Mouse (Mus musculus) retina, postnatal 7 days (tissue): ENCODE results near the gene Rsph10b.
A peak's percentile ranks its signal among the peaks of the same experiment; 100 is the strongest.

Source experiments
- DNase-seq: peaks from one replicate; pipeline ENCODE4 v3.0.0-alpha.2; 2012; ENCODE audit warnings: low read depth, low spot score

Rsph10b gene

GRCm38 (mm10) chr5:143933875-143934274, 1.0 kb downstream of the Rsph10b start:
- no peak for DNase-seq

DNA sequence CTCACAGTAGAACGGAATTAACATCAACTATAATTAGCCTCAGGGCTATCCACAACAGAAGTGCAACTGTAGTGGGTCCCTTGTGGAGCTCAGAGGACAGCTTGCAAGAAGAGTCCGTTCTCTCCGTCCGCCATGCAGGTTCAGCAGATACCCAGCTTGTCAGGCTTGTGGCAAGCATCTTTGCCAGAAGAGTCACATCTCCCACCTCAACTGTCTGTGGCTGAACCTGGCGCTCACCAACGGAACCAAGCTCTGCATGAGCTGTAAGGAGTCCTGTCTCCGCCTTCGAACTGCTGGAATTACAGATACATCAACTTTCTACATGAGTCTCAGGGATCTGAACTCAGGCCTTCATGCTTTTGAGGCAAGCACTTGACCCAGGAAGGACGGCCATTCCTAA, 3.3 kb downstream of the Rsph10b start:
- no peak for DNase-seq

DNA sequence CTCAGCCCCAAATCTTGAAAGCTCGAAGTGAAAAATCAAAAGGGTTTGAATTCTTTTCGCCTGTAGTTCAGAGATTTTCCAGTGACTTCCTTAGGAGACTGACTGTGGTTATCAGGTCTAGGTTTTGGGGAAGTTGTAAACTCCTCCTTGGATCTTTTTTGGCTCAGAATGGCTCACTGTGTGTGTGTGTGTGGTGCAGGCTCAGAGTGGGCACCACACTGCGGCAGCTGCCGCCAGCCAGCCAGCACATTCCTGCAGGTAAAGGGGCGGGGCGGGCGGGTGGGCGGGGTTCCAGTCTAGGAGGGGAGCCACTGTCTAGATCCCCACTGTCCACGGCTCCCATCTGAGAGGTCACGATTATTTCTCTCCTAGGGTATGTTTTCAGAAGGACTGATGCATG, 8.8 kb downstream of the Rsph10b start:
- DNase-seq = no peak

DNA sequence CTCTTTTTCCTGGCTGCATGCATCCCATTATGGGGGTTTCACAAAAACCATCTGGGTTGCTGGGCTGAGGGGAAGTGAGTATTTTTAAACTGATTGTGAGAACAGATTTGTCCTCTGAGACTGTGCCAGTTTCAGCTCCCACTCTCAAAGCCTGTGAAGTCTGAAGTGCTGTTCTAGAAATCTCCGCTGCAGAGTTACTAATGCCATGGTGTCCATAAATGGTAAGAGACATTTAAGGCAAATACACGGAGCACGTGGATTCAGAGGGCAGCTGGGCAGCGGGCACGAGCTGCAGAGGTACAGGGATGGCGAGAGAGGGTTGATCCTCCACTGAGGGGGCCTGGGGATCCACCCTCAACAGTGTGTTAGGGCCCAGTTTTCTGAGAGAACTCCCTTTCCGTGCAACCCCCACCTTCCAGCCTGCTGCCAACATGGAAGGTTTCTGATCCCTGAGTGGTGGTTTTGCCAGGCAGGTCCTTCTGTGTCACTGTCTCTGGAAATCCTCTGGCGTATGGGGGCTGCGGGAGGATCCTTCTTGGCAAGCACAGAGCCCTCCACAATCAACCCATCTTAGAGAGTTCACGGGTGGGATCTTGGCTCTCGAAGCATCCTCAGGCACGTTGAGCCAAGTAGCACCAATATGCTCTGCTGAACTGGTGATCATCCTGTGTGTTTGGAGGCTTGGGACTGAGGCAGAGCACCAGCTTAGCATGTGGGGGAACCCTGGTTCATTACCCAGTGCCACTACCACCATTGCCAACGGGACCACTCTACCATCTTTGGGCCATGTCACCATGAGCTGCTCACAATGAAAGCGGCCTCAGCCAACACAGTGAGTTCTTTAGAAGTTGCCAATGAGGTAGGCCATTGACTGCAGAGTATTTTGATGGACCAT, 10.6 kb downstream of the Rsph10b start:
- DNase-seq = no peak

DNA sequence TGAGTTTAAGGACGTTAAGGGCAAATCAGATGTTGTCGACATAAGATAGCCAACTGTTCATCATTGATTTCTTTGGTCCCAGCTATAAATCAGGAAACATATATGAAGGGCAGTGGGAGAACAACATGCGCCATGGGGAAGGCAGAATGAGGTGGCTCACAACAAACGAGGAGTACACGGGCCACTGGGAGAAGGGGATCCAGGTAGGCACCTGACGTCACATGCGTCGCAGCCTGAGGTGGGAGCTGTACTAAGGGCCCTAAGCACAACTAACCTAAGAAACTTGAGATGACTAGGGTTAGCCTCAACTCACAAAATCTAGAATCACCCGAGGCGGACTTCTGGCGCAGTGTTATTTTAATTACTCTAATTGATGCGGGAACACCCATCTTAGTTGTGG, 15.5 kb downstream of the Rsph10b start:
- no peak for DNase-seq

GRCm38 (mm10) chr5:143950016-143950415, 17.2 kb downstream of the Rsph10b start:
- no peak for DNase-seq

GRCm38 (mm10) chr5:143957101-143957500, 24.3 kb downstream of the Rsph10b start:
- DNase-seq = no peak

DNA sequence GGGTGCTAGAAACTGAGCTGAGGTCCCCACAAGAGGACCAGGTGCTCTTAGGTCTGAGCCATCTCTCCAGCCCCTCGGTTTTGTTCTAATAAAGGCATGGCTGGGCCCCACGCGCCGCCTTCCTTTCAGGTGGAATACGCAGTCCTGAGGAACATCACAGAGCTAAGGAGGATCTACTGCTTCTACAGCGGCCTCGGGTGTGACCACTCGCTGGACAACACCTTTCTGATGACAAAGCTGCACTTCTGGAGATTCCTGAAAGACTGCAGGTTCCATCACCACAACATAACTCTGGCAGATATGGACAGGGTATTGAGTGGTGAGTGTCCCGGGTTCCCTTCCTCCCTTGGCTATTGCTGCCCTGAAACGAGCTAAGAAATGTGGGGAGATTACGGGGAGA, 26.7 kb downstream of the Rsph10b start:
- DNase-seq = no peak

GRCm38 (mm10) chr5:143961176-143961575, 28.3 kb downstream of the Rsph10b start:
- no peak for DNase-seq

DNA sequence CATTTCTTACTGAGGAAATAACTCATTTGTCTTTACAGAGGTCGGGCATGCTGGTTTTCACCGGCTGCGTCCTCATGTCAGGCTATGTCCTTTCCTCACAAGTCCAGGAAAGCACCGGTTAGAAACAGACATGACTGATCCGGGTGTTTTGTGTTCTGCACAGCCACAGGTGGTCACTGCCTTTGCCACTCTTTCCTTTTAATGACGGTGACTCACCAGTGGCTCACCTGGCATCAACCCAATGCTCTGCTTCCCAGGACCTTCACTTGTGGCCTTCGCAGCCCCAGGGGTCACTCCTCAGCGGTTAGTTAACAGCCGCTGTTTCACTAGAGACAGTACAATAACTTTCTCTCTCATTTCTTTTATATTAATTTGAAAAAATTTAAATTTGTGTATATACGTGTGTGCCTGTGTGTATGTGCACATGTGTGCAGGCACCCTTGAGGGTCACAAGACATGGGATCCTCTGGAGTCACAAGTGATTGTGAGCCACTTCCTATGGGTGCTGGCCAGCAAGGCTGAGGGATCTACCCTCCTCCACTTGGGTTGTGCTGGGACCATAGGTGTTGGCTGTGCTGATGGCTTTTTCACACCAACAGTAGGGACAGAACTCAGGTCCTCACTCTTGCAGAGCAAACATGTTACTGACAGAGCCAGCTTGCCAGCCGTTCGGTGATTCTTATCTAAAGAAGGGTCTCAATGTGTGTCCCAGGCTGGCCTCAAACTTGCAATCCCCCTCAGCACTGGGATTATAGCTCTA, 32.9 kb downstream of the Rsph10b start:
- no peak for DNase-seq

DNA sequence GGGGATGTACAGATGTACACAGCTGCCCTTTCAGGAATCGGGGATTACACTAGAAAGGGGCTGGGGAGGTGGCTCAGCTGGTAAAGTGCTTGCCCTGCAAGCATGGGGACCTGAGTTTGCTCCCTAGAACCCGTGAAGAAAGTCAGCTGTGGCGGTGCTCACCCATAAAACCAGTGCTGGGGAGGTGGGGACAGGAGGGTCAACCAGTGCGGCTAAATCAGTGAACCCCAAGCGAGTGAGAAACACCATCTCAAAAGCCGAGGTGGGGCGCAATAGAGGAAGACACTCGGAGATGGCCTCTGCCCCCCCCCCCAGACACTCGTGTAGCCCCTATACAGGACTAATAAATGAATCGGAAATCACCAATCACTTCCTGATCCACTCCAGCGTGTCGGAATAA, 33.8 kb downstream of the Rsph10b start:
- DNase-seq = no peak

DNA sequence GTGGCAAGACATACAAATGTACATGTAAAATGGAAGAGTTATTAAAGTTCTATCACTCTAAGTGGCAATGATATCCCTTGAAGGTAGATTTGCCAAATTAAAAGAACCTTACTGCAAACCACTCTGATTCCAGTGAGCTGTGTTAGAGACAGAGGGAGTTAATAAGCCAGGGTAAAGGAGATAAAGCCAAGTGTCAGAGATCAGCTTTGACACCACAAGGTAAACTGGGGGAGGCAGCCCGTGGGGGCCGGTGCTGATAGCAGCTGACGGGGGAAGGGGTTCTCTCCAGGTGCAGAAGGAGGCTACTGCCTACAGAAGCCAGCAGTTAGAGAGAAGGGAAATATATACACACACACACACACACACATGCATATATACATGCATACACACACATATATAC, 39.8 kb downstream of the Rsph10b start:
- no peak for DNase-seq

- DNase-seq = peak; percentile 53
These were observed 42.2 kb downstream of the Rsph10b start for GRCm38 (mm10) chr5:143974931-143975630.

- DNase-seq = no peak
These were observed 42.7 kb downstream of the Rsph10b start for GRCm38 (mm10) chr5:143975631-143975933.

GRCm38 (mm10) chr5:143976232-143976631, 43.4 kb downstream of the Rsph10b start:
- no peak for DNase-seq

DNA sequence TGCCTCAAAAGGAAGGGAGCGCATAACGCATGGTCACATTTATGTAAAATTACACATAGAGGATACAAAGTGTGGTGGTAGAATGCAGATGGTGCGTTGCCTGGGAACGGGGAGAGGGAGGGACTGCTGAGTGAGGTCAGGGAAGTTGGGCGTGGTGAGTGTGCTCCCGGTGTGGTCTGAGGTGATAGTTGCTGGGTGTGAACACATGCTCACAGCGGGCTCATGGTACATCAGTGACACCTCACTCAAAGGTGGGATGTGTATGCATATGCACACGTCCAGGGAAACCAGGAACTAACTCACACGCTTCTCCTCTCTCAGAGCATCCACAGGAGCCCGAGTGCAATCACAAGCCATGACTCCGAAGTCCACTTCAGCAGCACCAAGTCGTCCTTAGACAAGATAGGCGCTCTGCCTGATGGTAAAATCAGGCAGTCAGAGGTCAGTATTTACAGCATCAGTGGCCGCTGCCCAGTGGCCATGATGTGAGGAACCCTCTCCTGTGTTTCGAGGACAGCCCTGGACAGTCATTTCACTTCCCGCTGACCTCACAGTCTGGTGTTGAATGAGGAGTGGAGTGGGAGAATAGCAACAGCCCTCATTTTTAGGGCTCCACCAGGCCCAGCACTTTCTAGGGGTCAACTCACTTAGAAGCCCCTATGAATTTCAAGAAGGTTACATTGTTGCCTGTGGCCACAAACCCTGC, 44.0 kb downstream of the Rsph10b start:
- DNase-seq = no peak

DNA sequence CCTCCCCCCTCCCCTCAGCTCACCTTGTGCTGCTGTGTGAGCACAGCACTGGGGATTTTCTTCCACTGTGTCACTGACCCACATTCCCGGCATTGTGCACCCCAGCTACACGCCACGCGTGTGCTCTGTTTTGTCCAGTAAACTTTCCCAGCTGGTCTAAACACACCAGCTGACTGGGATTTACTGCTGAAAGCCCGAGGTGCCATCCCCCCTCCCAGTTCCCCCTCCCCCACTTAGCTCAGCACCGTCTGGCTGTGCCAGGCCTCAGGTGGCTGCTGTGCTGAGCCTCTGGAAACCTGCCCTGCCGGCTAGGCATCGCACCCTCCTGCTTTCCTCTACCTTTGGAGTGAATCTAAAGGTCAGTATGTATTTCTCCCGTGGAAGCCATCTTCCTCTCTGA, 48.0 kb downstream of the Rsph10b start:
- DNase-seq = peak; percentile 61

DNA sequence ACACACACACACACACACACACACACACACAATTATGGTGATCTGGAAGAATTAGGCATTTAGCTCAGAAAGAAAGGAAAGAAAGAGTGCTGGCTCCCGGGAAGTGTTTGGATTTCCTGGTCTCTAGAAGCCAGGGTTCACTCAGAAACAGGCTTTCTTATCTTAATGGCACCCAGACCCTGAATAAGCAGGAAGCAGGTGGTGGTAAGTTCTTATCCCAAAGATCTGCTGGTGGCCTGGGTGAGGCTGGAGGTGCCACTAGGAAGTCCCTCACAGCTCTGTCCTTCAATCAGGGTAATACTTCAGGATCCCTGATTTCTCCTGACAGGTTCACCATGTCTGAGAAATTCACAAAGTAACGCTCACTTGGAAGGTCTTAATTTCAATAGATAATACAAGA, 49.5 kb downstream of the Rsph10b start:
- no peak for DNase-seq

DNA sequence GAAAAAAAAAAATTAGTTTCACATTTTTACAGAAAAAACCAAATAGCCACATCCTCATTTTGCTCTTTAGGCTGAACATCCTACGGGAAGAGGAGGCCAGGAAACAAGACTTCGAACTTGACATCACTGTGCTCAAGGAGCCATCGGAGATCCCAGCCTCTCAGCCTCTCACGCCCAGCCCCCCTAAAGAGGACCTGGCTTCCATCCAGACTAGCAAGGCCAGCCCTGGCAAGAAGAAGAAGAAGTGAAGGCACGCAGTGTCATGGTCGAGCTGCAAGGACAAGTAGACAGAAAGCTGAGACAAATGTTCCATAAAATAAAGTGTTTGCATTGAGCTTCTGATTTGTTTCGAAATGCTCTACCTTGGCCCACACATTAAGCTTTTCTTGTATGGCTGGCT, 52.5 kb downstream of the Rsph10b start:
- no peak for DNase-seq

DNA sequence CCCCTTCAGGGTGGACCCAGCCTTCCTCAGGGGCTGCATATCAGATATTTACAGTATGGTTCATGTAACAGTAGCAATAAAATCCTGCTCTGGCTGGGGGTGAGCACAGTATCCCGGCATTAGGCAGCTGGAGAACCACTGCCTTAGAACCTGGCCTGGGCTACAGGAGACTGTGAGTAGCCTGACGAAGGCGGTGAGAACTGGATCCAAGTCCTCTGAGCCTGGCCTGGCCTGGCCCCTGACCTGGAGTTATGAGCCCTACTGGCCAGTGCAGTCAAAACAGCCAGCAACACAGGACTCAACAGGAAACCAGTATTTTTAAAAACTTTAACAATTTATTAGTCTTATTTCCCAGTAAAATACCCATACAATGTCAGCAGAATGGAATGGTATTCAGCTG, 54.8 kb downstream of the Rsph10b start:
- DNase-seq = no peak

- DNase-seq = no peak
These were observed 56.2 kb downstream of the Rsph10b start for GRCm38 (mm10) chr5:143989046-143989445.

DNA sequence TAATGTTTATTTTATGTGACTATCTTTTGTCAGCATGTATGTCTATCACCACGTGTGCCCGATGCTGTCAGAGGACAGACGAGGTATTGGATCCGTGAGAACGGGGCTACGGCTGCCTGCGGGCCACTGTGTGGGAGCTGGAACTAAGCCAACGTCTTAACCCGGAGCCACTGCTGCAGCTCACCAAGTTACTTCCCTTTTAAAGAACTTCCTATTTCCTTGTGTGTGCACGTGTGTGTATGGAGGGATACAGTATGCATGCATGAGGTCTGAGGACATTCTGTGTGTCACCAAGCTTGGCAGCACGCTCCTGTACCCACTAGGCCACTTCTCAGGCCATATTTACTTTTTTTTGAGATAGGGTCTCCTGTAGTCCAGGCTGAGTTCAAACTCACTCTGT, 57.3 kb downstream of the Rsph10b start:
- DNase-seq = no peak
